Comparison of ENCODE assay signal across 9 mouse cellular contexts in genomic region chr2:128412352-128412751, GRCm38 (mm10).
DNase-seq lines count a peak whose midpoint lies in the region; ATAC-seq and TF ChIP-seq lines count a peak whose summit lies in the region.
"Had no signal": no experiment of that assay in that cellular context is flagged by ENCODE, and none has a peak within 500 bp of the region (broad histone marks: within the 10 kb centered on the region; RNA-seq: fewer than 3 reads in every experiment).

No protein-coding gene starts in this region.

- H3K9ac ChIP-seq in hindbrain, postnatal 0 days (replicated peaks; ENCODE audit: low read length), result no peak overlapping the region
- no peak overlapping the region for H3K9ac ChIP-seq in hindbrain, embryonic 14.5 days
- no peak overlapping the region for H3K9ac ChIP-seq in limb, embryonic 14.5 days (ENCODE audit: low read depth, low read length, severe bottlenecking)
- H3K9ac ChIP-seq: embryonic facial prominence, embryonic 15.5 days had no signal

- peak; percentile 79 for TF ChIP-seq CTCF in hindbrain, postnatal 0 days (IDR thresholded peaks at IDR 0.05; ENCODE audit: low read depth)
- peak; percentile 53 for TF ChIP-seq CTCF in embryonic fibroblast, embryonic 13.5 days (IDR thresholded peaks at IDR 0.05; ENCODE audit: borderline replicate concordance, insufficient read depth, low read length)
- peak; percentile 98 for TF ChIP-seq CTCF in thymus, adult 2 months (IDR thresholded peaks at IDR 0.05; ENCODE audit: borderline replicate concordance, control insufficient read depth, extremely low read depth, insufficient read depth, low read length, poor library complexity)

- H3K27ac ChIP-seq in hindbrain, postnatal 0 days, result no peak overlapping the region
- H3K27ac ChIP-seq in hindbrain, embryonic 14.5 days, result no peak overlapping the region
- 0 out of 2 replicates have a peak overlapping the region, but pooled peaks have one; percentile 1 for H3K27ac ChIP-seq in embryonic fibroblast, embryonic 13.5 days (ENCODE audit: insufficient read depth, low read length)
- H3K27ac ChIP-seq in limb, embryonic 14.5 days (replicated peaks; ENCODE audit: low read depth, low read length), result no peak overlapping the region
- H3K27ac ChIP-seq in thymus, adult 2 months (ENCODE audit: control insufficient read depth, insufficient read depth, low read length), result peak overlapping the region; percentile 89
- H3K27ac ChIP-seq: embryonic facial prominence, embryonic 15.5 days had no signal

- DNase-seq in hindbrain, postnatal 0 days (ENCODE audit: low spot score), result peak; percentile 51
- DNase-seq in hindbrain, embryonic 14.5 days (ENCODE audit: low spot score), result no peak
- peak; percentile 59 to 86 for DNase-seq in adrenal gland, adult (ENCODE audit: inconsistent age in 2 of 2, low spot score in 1 of 2)
- DNase-seq in kidney, adult 11 months, result peak; percentile 33
- peak; percentile 72 for DNase-seq in limb, embryonic 14.5 days (ENCODE audit: low spot score)
- peak; percentile 92 for DNase-seq in thymus, adult 2 months

- no peaks in the 10 kb centered on the region for H3K4me1 ChIP-seq in hindbrain, postnatal 0 days (ENCODE audit: insufficient read depth, low read length)
- H3K4me1 ChIP-seq in hindbrain, embryonic 14.5 days (replicated peaks; ENCODE audit: control insufficient read depth, insufficient read depth, low read length), result no peaks in the 10 kb centered on the region
- H3K4me1 ChIP-seq in embryonic fibroblast, embryonic 13.5 days (ENCODE audit: control insufficient read depth, insufficient read depth, low read length), result peaks cover 19% of the 10 kb centered on the region
- 0 out of 2 replicates have a peak, but pooled peaks cover 3% of the 10 kb centered on the region for H3K4me1 ChIP-seq in limb, embryonic 14.5 days (ENCODE audit: control insufficient read depth, insufficient read depth, low read length)
- H3K4me1 ChIP-seq in thymus, adult 2 months (replicated peaks; ENCODE audit: control insufficient read depth, insufficient read depth, low read length), result peaks cover 16% of the 10 kb centered on the region
- H3K4me1 ChIP-seq: embryonic facial prominence, embryonic 15.5 days had no signal

- no peak for TF ChIP-seq POLR2A in embryonic fibroblast, embryonic 13.5 days (IDR thresholded peaks at IDR 0.05; ENCODE audit: low read depth, low read length)
- TF ChIP-seq POLR2A in limb, embryonic 14.5 days (IDR thresholded peaks at IDR 0.05; ENCODE audit: borderline replicate concordance, extremely low read depth, insufficient read depth, insufficient read length), result no peak
- no peak for TF ChIP-seq POLR2A in thymus, adult 2 months (IDR thresholded peaks at IDR 0.05; ENCODE audit: control insufficient read depth, extremely low read depth, insufficient read depth, low read length, poor library complexity)

- no peaks in the 10 kb centered on the region for H3K9me3 ChIP-seq in hindbrain, postnatal 0 days (ENCODE audit: low read length)
- no peaks in the 10 kb centered on the region for H3K9me3 ChIP-seq in hindbrain, embryonic 14.5 days (ENCODE audit: control insufficient read depth, low read length)
- H3K9me3 ChIP-seq in limb, embryonic 14.5 days (ENCODE audit: control insufficient read depth, low read length), result no peaks in the 10 kb centered on the region
- H3K9me3 ChIP-seq: embryonic facial prominence, embryonic 15.5 days had no signal

- peak; percentile 38; the same call in 1 of the 2 replicates for ATAC-seq in hindbrain, postnatal 0 days
- ATAC-seq in hindbrain, embryonic 14.5 days (ENCODE audit: low FRiP score), result no peak
- peak; percentile 66; the same call in 1 of the 2 replicates for ATAC-seq in limb, embryonic 14.5 days (ENCODE audit: low FRiP score, low read depth)
- ATAC-seq in neutrophil, adult 5-6 weeks (ENCODE audit: extremely low read depth, insufficient number of reproducible peaks, low FRiP score, poor library complexity, severe bottlenecking), result peak; percentile 78

- 14% methylated on average over 10 of the region's 10 CpGs for WGBS in hindbrain, postnatal 0 days
- 12% methylated on average over 10 of the region's 10 CpGs for WGBS in hindbrain, embryonic 14.5 days
- 8% methylated on average over 10 of the region's 10 CpGs for WGBS in limb, embryonic 14.5 days
- WGBS in thymus, adult 2 months, result 8% methylated on average over 10 of the region's 10 CpGs

- H3K4me2 ChIP-seq in hindbrain, postnatal 0 days (ENCODE audit: low read depth, low read length), result no peak overlapping the region
- H3K4me2 ChIP-seq in hindbrain, embryonic 14.5 days (replicated peaks), result no peak overlapping the region
- H3K4me2 ChIP-seq in limb, embryonic 14.5 days (replicated peaks; ENCODE audit: low read depth, low read length, severe bottlenecking), result no peak overlapping the region
- H3K4me2 ChIP-seq: embryonic facial prominence, embryonic 15.5 days had no signal

- H3K36me3 ChIP-seq in hindbrain, postnatal 0 days (ENCODE audit: insufficient read depth, low read length), result no peaks in the 10 kb centered on the region
- no peaks in the 10 kb centered on the region for H3K36me3 ChIP-seq in hindbrain, embryonic 14.5 days (replicated peaks; ENCODE audit: control insufficient read depth, insufficient read depth)
- H3K36me3 ChIP-seq in limb, embryonic 14.5 days (ENCODE audit: control insufficient read depth, insufficient read depth, low read length), result no peaks in the 10 kb centered on the region
- H3K36me3 ChIP-seq in thymus, adult 2 months (ENCODE audit: control insufficient read depth, insufficient read depth, low read length), result no peaks in the 10 kb centered on the region
- H3K36me3 ChIP-seq: embryonic facial prominence, embryonic 15.5 days had no signal

- no peak overlapping the region for H3K4me3 ChIP-seq in hindbrain, postnatal 0 days (ENCODE audit: low read length)
- no peak overlapping the region for H3K4me3 ChIP-seq in hindbrain, embryonic 14.5 days (replicated peaks; ENCODE audit: low read length)
- no peak overlapping the region for H3K4me3 ChIP-seq in embryonic fibroblast, embryonic 13.5 days (ENCODE audit: insufficient read depth, low read length)
- no peak overlapping the region for H3K4me3 ChIP-seq in limb, embryonic 14.5 days (replicated peaks; ENCODE audit: low read length)
- H3K4me3 ChIP-seq in thymus, adult 2 months (ENCODE audit: control insufficient read depth, insufficient read depth, low read length), result no peak overlapping the region
- H3K4me3 ChIP-seq: embryonic facial prominence, embryonic 15.5 days had no signal

- no peaks in the 10 kb centered on the region for H3K27me3 ChIP-seq in hindbrain, postnatal 0 days (ENCODE audit: insufficient read depth, low read length)
- H3K27me3 ChIP-seq in hindbrain, embryonic 14.5 days (ENCODE audit: control insufficient read depth, insufficient read depth, low read length), result no peaks in the 10 kb centered on the region
- no peaks in the 10 kb centered on the region for H3K27me3 ChIP-seq in limb, embryonic 14.5 days (ENCODE audit: control insufficient read depth, insufficient read depth, low read length)
- H3K27me3 ChIP-seq in thymus, adult 2 months (ENCODE audit: control insufficient read depth, insufficient read depth, low read length), result no peaks in the 10 kb centered on the region
- H3K27me3 ChIP-seq: embryonic facial prominence, embryonic 15.5 days had no signal

Comparison
In these comparisons a context has a peak if more than half of its experiments do, and no peak if none do; other contexts are left out.
1. H3K27ac ChIP-seq: peak in embryonic fibroblast, embryonic 13.5 days (single experiment) and thymus, adult 2 months (single experiment); none in hindbrain, postnatal 0 days (single experiment), hindbrain, embryonic 14.5 days (single experiment) and limb, embryonic 14.5 days (single experiment).
2. Peak in every context shown above with its lines, with median percentiles within 50 percentile points of each other: CTCF ChIP-seq.